Mouse (Mus musculus) lung, postnatal 0 days (tissue): ENCODE measurements around the gene Hoxa4.

Experiments
- CTCF ChIP-seq: IDR thresholded peaks from 2 replicates; pipeline ENCODE4 v1.5.1; 2016; ENCODE audit warnings: antibody characterized with exemption, mild to moderate bottlenecking
- EP300 ChIP-seq: IDR thresholded peaks from 2 replicates; pipeline ENCODE4 v1.6.1; 2016; ENCODE audit warnings: antibody characterized with exemption, mild to moderate bottlenecking, control low read depth

GRCm38 (mm10) chr6:52171331-52171730, 20.2 kb downstream of the Hoxa4 start:
- TF ChIP-seq CTCF, result no peak
- TF ChIP-seq EP300, result no peak
